Mouse (Mus musculus): ENCODE results near the gene Dab1. TPM values are rescaled to one million over a fixed set of nuclear protein-coding genes. Genes with fewer than 3 reads are reported as not detected.

Dab1 gene
- polyA plus RNA-seq, 1 experiment from 2014 or later, result 41.3 TPM

DNA sequence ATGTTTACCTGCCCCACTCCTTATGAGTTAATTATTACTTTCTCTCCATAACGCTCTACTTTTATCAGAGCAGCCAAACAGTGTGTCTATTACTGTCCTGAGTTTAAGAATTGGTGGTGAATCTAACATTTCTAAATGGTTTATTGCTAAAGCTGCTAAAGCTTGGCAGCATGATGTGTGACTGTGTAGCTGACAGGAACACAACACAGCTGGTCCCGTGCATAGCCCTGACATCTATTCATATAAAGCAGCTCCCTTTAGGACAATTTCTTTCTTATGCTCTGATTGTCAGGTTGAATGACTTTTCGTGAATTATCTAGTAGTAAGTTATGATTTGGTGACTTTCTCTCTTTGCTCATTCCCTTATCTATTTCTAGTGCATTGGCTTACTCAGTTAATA, 329.1 kb downstream of the Dab1 start:
- no peaks in the 10 kb centered on the region for H3K27me3 ChIP-seq (replicated peaks)
- no peaks in the 10 kb centered on the region for H3K9me3 ChIP-seq
- H3K4me2 ChIP-seq (replicated peaks), result no peak overlapping the region
- no peak overlapping the region for H3K27ac ChIP-seq
- no peaks in the 10 kb centered on the region for H3K36me3 ChIP-seq
- peaks cover 4% of the 10 kb centered on the region; the same call in 1 of the 2 replicates for H3K4me1 ChIP-seq
- no peak overlapping the region for H3K4me3 ChIP-seq
- WGBS, result 71% methylated on average over 3 of the region's 3 CpGs
- H3K9ac ChIP-seq, result no peak overlapping the region
- no peak for ATAC-seq (ENCODE audit: low FRiP score, low read depth)

DNA sequence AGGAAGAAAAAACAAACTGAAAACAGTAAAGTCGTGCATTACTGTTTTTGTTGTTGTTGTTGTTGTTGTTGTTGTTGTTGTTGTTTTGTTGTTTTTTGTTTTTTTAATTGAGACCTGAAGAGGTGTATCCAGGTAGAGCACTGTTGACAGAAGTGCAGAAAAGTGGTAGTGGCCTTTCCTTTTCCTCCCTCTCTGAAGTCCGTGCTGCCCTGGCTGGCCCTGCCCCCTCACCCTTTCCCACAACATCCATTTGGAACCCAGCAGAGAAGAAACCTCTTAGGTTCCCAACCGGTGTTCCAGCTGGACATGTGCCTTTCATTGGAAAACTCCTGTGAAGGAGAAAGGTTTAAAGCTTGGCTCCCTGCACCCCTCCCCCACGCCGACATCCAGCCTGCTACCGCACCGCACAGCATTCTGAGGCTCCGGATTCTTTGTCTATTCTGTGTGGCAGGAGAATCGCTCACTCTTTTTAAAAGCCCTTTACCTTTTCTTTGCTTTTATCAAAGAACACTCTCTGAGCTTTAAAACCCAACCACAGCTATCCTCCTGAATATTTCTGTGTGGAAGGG, 334.6 kb downstream of the Dab1 start:
- Histone ChIP-seq H3K9ac (no peak overlapping the region), H3K4me2 (replicated peaks) (no peak overlapping the region), H3K36me3 (no peaks in the 10 kb centered on the region), H3K27ac (no peak overlapping the region), H3K9me3 (no peaks in the 10 kb centered on the region), H3K4me3 (no peak overlapping the region), H3K27me3 (replicated peaks) (no peaks in the 10 kb centered on the region), H3K4me1 (no peaks in the 10 kb centered on the region)
- 27% methylated on average over 9 of the region's 9 CpGs for WGBS
- ATAC-seq (ENCODE audit: low FRiP score, low read depth), result no peak

GRCm38 (mm10) chr4:103961134-103962049, 342.2 kb downstream of the Dab1 start:
- Histone ChIP-seq H3K4me2 (replicated peaks) (no peak overlapping the region), H3K4me1 (0 out of 2 replicates have a peak, but pooled peaks cover 7% of the 10 kb centered on the region), H3K9me3 (no peaks in the 10 kb centered on the region), H3K36me3 (no peaks in the 10 kb centered on the region), H3K27ac (no peak overlapping the region), H3K9ac (no peak overlapping the region), H3K27me3 (replicated peaks) (no peaks in the 10 kb centered on the region), H3K4me3 (no peak overlapping the region)
- 68% methylated on average over 7 of the region's 7 CpGs for WGBS
- ATAC-seq (ENCODE audit: low FRiP score, low read depth), result no peak

DNA sequence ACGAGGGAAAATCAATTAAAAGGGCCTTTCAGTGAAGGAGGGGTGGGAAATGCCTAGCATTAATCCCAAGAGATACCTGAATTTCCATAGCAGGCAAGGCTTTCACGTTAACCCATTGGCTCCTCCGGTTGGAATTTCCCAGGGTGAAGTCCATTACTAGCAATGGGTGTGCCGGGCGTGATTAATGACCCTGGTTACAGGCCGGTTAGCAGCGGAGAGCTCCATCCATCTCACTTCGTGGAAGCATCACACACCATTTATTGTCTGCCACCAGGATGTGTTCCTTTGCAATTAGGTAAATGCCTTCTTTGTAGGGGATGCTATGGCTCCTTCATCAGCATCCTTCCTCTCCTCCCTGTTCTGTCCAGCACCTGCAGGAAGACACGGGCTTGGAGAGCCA, 350.7 kb downstream of the Dab1 start:
- ATAC-seq (ENCODE audit: low FRiP score, low read depth), result no peak
- Histone ChIP-seq H3K4me1 (peaks cover 4% of the 10 kb centered on the region; the same call in 1 of the 2 replicates), H3K27ac (no peak overlapping the region)

GRCm38 (mm10) chr4:103974536-103974935, 355.4 kb downstream of the Dab1 start:
- WGBS, result 82% methylated on average over 2 of the region's 2 CpGs
- H3K36me3 ChIP-seq, result no peaks in the 10 kb centered on the region
- no peak overlapping the region for H3K4me3 ChIP-seq
- no peak overlapping the region for H3K9ac ChIP-seq
- no peak overlapping the region for H3K27ac ChIP-seq
- H3K9me3 ChIP-seq, result no peaks in the 10 kb centered on the region
- no peaks in the 10 kb centered on the region for H3K27me3 ChIP-seq (replicated peaks)
- ATAC-seq (ENCODE audit: low FRiP score, low read depth), result no peak
- H3K4me2 ChIP-seq (replicated peaks), result no peak overlapping the region
- peaks cover 4% of the 10 kb centered on the region; the same call in 1 of the 2 replicates for H3K4me1 ChIP-seq

More for the DNA sequence above, 350.7 kb downstream of the Dab1 start:
- 16% methylated on average over 9 of the region's 9 CpGs for WGBS
- Histone ChIP-seq H3K9me3 (no peaks in the 10 kb centered on the region), H3K9ac (no peak overlapping the region), H3K4me2 (replicated peaks) (no peak overlapping the region), H3K27me3 (replicated peaks) (no peaks in the 10 kb centered on the region), H3K36me3 (no peaks in the 10 kb centered on the region), H3K4me3 (no peak overlapping the region)

DNA sequence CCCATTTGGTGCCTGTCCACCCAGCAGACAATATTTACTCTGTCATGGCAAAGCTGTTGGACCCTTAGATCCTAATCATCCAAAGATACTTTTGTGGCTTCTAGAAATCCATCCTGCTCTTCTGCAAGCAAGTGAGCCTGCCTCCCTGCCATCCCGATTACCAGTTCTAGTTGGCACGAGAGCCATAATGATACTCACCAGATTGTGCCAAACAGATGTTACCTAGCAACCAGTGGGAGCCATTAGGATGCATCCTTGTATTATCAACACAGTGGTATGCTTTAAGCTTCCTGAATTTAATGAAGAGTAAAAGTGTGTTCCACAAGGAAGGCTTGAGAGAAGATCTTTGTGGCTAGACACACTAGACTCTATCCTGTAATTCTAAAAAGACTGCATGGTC, 355.8 kb downstream of the Dab1 start:
- Histone ChIP-seq H3K27ac (no peak overlapping the region), H3K27me3 (replicated peaks) (no peaks in the 10 kb centered on the region), H3K4me2 (replicated peaks) (no peak overlapping the region), H3K4me3 (no peak overlapping the region), H3K9ac (no peak overlapping the region), H3K36me3 (no peaks in the 10 kb centered on the region), H3K4me1 (peaks cover 2% of the 10 kb centered on the region; the same call in 1 of the 2 replicates), H3K9me3 (no peaks in the 10 kb centered on the region)
- ATAC-seq (ENCODE audit: low FRiP score, low read depth), result no peak
- 75% methylated on average over 2 of the region's 2 CpGs for WGBS

DNA sequence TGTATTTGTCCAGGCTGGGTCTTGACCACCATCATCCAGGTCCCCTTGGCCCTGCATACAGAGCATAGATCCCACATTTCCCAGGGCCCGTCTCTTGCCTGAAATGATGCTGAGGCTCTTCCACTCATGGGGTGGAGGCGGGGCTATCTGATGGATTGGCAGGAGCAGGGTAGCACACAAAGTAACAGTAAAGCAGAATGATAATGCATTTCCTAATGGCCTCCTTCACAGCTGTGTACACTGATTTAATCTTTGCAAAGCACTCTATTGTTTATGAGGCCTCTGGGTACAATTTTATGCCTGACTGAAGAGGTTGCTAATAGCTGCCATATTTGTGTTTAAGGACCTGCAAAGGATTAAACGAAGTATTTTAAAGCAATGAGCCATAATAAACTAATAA, 374.7 kb downstream of the Dab1 start:
- Histone ChIP-seq H3K4me3 (no peak overlapping the region), H3K9ac (no peak overlapping the region), H3K4me1 (peaks cover 9% of the 10 kb centered on the region), H3K36me3 (no peaks in the 10 kb centered on the region), H3K27ac (no peak overlapping the region), H3K9me3 (no peaks in the 10 kb centered on the region), H3K27me3 (replicated peaks) (no peaks in the 10 kb centered on the region), H3K4me2 (replicated peaks) (no peak overlapping the region)
- ATAC-seq (ENCODE audit: low FRiP score, low read depth), result peak; percentile 90
- WGBS, result 53% methylated on average over 3 of the region's 3 CpGs

DNA sequence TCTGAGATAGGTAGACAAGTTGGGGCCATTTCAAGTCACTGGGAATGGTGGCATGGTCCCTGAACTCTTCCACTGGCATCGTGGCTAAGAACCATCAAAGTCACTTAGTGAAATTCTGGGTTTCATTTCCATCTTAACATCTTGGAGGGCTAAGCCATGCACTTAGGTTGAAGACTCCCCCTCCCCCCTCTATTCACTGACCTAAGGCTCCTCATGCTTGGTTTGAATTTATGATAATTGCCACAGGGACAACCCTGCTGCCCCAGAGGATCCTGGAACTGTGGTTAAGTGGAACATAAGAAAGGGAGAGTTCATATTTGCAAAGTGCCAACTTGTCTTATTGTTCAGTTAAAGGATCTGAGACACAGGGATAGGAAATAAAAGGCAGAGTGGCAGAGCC, 375.2 kb downstream of the Dab1 start:
- no peak overlapping the region; the same call in 1 of the 2 replicates for H3K27ac ChIP-seq
- peak; percentile 58; the same call in 1 of the 2 replicates for ATAC-seq (ENCODE audit: low FRiP score, low read depth)
- H3K9me3 ChIP-seq, result no peaks in the 10 kb centered on the region
- no peaks in the 10 kb centered on the region for H3K27me3 ChIP-seq (replicated peaks)
- H3K4me2 ChIP-seq (replicated peaks), result no peak overlapping the region
- H3K4me1 ChIP-seq, result peaks cover 9% of the 10 kb centered on the region
- H3K36me3 ChIP-seq, result no peaks in the 10 kb centered on the region
- H3K9ac ChIP-seq, result no peak overlapping the region
- H3K4me3 ChIP-seq, result no peak overlapping the region
- 62% methylated on average over 1 of the region's 1 CpGs for WGBS

DNA sequence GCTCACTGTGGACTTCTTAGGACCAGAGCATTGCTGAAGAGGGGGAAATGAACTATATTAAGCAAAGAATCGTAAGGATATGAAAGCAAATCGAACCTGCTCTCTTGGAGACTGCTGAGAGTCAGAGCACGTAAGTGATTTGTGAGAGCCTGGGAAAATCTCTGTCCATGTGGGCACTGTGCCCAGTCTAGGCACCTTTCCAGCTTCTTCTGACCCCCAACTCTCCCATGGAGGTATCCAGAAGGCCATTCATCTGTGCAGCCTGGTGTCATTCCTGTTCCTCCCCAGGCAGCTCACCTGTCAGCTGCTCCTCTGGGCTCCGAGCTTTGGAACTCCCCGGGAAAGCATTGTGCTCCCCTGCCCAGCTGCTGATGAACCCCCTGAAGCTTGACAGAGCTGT, 389.2 kb downstream of the Dab1 start:
- Histone ChIP-seq H3K4me2 (replicated peaks) (no peak overlapping the region), H3K36me3 (no peaks in the 10 kb centered on the region), H3K9me3 (no peaks in the 10 kb centered on the region), H3K27me3 (replicated peaks) (no peaks in the 10 kb centered on the region), H3K27ac (no peak overlapping the region), H3K4me3 (no peak overlapping the region), H3K9ac (no peak overlapping the region), H3K4me1 (no peaks in the 10 kb centered on the region)
- 75% methylated on average over 5 of the region's 5 CpGs for WGBS
- ATAC-seq (ENCODE audit: low FRiP score, low read depth), result no peak

DNA sequence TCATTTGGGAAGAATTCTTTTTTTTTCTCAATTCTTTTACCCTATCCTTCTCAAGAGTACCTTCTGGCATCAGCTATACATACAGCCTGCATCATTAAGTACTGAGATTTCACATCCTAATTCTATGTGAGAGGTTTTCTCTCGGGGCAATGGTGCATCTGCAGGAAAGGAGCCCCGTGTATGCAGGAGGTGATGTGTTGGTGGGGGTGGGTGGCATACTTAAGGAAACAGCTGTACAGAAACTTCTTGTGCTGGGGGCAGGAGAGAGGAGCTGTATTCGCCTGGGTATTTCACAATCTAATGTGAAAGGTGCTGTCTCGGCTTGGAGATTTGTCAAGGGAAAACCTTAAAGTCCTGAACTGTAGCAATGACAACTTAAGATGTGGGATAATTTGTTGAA, 392.5 kb downstream of the Dab1 start:
- ATAC-seq (ENCODE audit: low FRiP score, low read depth), result no peak
- H3K27ac ChIP-seq, result no peak overlapping the region
- H3K4me2 ChIP-seq (replicated peaks), result no peak overlapping the region
- H3K9me3 ChIP-seq, result no peaks in the 10 kb centered on the region
- H3K27me3 ChIP-seq (replicated peaks), result no peaks in the 10 kb centered on the region
- no peaks in the 10 kb centered on the region for H3K4me1 ChIP-seq
- H3K36me3 ChIP-seq, result no peaks in the 10 kb centered on the region
- no peak overlapping the region for H3K9ac ChIP-seq
- no peak overlapping the region for H3K4me3 ChIP-seq
- WGBS, result 78% methylated on average over 4 of the region's 4 CpGs

GRCm38 (mm10) chr4:104012150-104012549, 393.0 kb downstream of the Dab1 start:
- WGBS, result 88% methylated on average over 4 of the region's 4 CpGs

DNA sequence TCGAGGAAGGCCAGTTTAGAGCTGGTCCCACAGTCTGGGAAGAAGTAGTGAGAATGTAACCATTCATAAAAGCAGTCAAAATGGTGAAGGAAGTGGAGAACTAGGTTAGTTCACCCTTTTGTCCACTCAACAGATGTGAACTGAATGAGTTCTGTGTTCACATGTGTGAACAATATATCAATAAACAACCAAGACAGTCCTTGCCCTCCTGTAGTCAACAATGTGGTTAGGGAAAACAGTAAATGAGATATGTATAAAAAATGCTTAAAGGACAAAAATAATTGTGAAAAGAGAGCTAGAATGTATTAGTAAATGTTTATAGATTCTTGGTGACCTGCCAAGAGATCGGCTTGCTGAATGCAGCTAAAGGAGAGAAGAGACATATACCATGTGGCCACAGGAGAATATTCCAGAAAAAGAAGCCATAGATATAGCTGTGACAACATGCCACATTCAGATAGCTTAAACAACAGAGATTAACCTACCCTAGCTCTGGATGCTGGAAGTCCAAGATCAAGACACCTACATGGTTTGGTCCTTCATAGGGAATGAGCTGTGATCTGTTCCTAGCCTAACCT, 406.0 kb downstream of the Dab1 start:
- Histone ChIP-seq H3K9ac (no peak overlapping the region), H3K9me3 (no peaks in the 10 kb centered on the region), H3K27ac (no peak overlapping the region), H3K36me3 (no peaks in the 10 kb centered on the region), H3K27me3 (replicated peaks) (no peaks in the 10 kb centered on the region), H3K4me3 (no peak overlapping the region), H3K4me1 (no peaks in the 10 kb centered on the region), H3K4me2 (replicated peaks) (no peak overlapping the region)
- 86% methylated on average over 2 of the region's 2 CpGs for WGBS
- ATAC-seq (ENCODE audit: low FRiP score, low read depth), result no peak

More at GRCm38 (mm10) chr4:104012150-104012549, 393.0 kb downstream of the Dab1 start:
- no peaks in the 10 kb centered on the region for H3K9me3 ChIP-seq
- no peaks in the 10 kb centered on the region for H3K4me1 ChIP-seq
- H3K27ac ChIP-seq, result no peak overlapping the region
- no peak overlapping the region for H3K9ac ChIP-seq
- H3K4me2 ChIP-seq (replicated peaks), result no peak overlapping the region
- no peaks in the 10 kb centered on the region for H3K36me3 ChIP-seq
- no peak overlapping the region for H3K4me3 ChIP-seq
- ATAC-seq (ENCODE audit: low FRiP score, low read depth), result no peak
- no peaks in the 10 kb centered on the region for H3K27me3 ChIP-seq (replicated peaks)

All from neural tube, embryonic 12.5 days (tissue).